Mouse (Mus musculus): ENCODE measurements around the gene Klf5.

Gene Klf5

GRCm38 (mm10) chr14:99298385-99299021 is at the start of gene Klf5:
Gene Klf5, plus strand, starts transcription at chr14:99298691.
- DNase-seq, result peak; percentile 60

- DNase-seq, result no peak
These were observed 36.5 kb upstream of the Klf5 start for GRCm38 (mm10) chr14:99262026-99262425.

- no peak for DNase-seq
These were observed 34.7 kb upstream of the Klf5 start for GRCm38 (mm10) chr14:99263816-99264215.

GRCm38 (mm10) chr14:99265791-99266190 is 32.7 kb upstream of the Klf5 start:
- DNase-seq, result no peak

- DNase-seq, result no peak
These were observed 31.7 kb upstream of the Klf5 start for GRCm38 (mm10) chr14:99266749-99267148.

- DNase-seq, result no peak
These were observed 24.4 kb upstream of the Klf5 start for GRCm38 (mm10) chr14:99274056-99274455.

- no peak for DNase-seq
These were observed 22.7 kb upstream of the Klf5 start for GRCm38 (mm10) chr14:99275827-99276226.

GRCm38 (mm10) chr14:99278312-99278711 is 20.2 kb upstream of the Klf5 start:
- DNase-seq, result no peak

- DNase-seq, result no peak
These were observed 19.6 kb upstream of the Klf5 start for GRCm38 (mm10) chr14:99278763-99279486.

- DNase-seq, result no peak
These were observed 18.1 kb upstream of the Klf5 start for GRCm38 (mm10) chr14:99280399-99280798.

- DNase-seq, result no peak
These were observed 17.6 kb upstream of the Klf5 start for GRCm38 (mm10) chr14:99280825-99281433.

- no peak for DNase-seq
These were observed 13.0 kb upstream of the Klf5 start for GRCm38 (mm10) chr14:99285486-99285885.

- DNase-seq, result no peak
These were observed 6.3 kb upstream of the Klf5 start for GRCm38 (mm10) chr14:99292176-99292575.

GRCm38 (mm10) chr14:99294424-99294823 is 4.1 kb upstream of the Klf5 start:
- DNase-seq, result no peak

GRCm38 (mm10) chr14:99295606-99296341 is 2.7 kb upstream of the Klf5 start:
- DNase-seq, result no peak

GRCm38 (mm10) chr14:99299022-99299481 is 561 bp downstream of the Klf5 start:
- no peak for DNase-seq

- DNase-seq, result no peak
These were observed 1.3 kb downstream of the Klf5 start for GRCm38 (mm10) chr14:99299701-99300191.

- DNase-seq, result no peak
These were observed 3.0 kb downstream of the Klf5 start for GRCm38 (mm10) chr14:99301472-99301871.

GRCm38 (mm10) chr14:99304387-99304786 is 5.9 kb downstream of the Klf5 start:
- DNase-seq, result no peak

- DNase-seq, result no peak
These were observed 6.7 kb downstream of the Klf5 start for GRCm38 (mm10) chr14:99304997-99305792.

- DNase-seq, result no peak
These were observed 7.9 kb downstream of the Klf5 start for GRCm38 (mm10) chr14:99306410-99306809.

GRCm38 (mm10) chr14:99309606-99310005 is 11.1 kb downstream of the Klf5 start:
- no peak for DNase-seq

Data from cerebellum, adult 9-10 months (tissue).